Mouse (Mus musculus) stomach, postnatal 0 days (tissue): Measurements from ENCODE around the gene Ptprn2. TPM values are rescaled to one million over a fixed set of nuclear protein-coding genes. Genes with fewer than 3 reads are reported as not detected.
A peak's percentile ranks its signal among the peaks of the same experiment; 100 is the strongest.

Source experiments
- ATAC-seq: fragments of 200-750 bp; cut with Nextera tagmentation; 2 replicates; pipeline ENCODE4 v1.8.0; 2017; ENCODE audit not compliant: low FRiP score, low TSS enrichment
- DNase-seq: peaks from one replicate; pipeline ENCODE4 v3.0.0-alpha.2; 2016; ENCODE audit warnings: low spot score
- H3K27ac ChIP-seq: fragments of 300-500 bp; sonication (generic); replicated peaks from 2 replicates; pipeline ENCODE4 v1.5.1; 2014; ENCODE audit warnings: mild to moderate bottlenecking, control low read depth
- H3K27me3 ChIP-seq: fragments of 300-500 bp; sonication (generic); 2 replicates; pipeline ENCODE4 v1.6.1; 2014; ENCODE audit warnings: low read length; ENCODE audit not compliant: control insufficient read depth, insufficient read depth
- H3K36me3 ChIP-seq: fragments of 300-500 bp; sonication (generic); 2 replicates; pipeline ENCODE4 v1.6.1; 2014; ENCODE audit warnings: low read length, mixed read lengths; ENCODE audit not compliant: control insufficient read depth, insufficient read depth
- H3K4me1 ChIP-seq: fragments of 300-500 bp; sonication (generic); replicated peaks from 2 replicates; pipeline ENCODE4 v1.6.1; 2014; ENCODE audit warnings: antibody characterized with exemption; ENCODE audit not compliant: control insufficient read depth, insufficient read depth
- H3K4me2 ChIP-seq: fragments of 300-500 bp; sonication (generic); replicated peaks from 2 replicates; pipeline ENCODE4 v1.6.1; 2014; ENCODE audit warnings: low read depth, mild to moderate bottlenecking, control low read depth, moderate library complexity
- H3K4me3 ChIP-seq: fragments of 300-500 bp; sonication (generic); 2 replicates; pipeline ENCODE4 v1.5.1; 2014; ENCODE audit warnings: low read depth, low read length, control low read depth
- H3K9ac ChIP-seq: fragments of 300-500 bp; sonication (generic); 2 replicates; pipeline ENCODE4 v1.6.1; 2014; ENCODE audit warnings: mild to moderate bottlenecking, low read length, control low read depth, mixed read lengths
- H3K9me3 ChIP-seq: fragments of 300-500 bp; sonication (generic); 2 replicates; pipeline ENCODE4 v1.6.1; 2016; ENCODE audit warnings: low read length; ENCODE audit not compliant: control insufficient read depth
- CTCF ChIP-seq: IDR thresholded peaks from 2 replicates; pipeline ENCODE4 v1.5.1; 2016; ENCODE audit warnings: antibody characterized with exemption, low read depth, mild to moderate bottlenecking, moderate library complexity
- EP300 ChIP-seq: optimal IDR thresholded peaks from 2 replicates; pipeline ENCODE3; 2016; ENCODE audit warnings: antibody characterized with exemption
- WGBS: fragments of 180-500 bp; shearing (Covaris S2); extraction: QIAGEN DNeasy Blood & Tissue Kit; methylation state at CpG from one replicate; pipeline ENCODE4 v1.1.7; 2014; 5-methylcytosine and 5-hydroxymethylcytosine counted together
- polyA plus RNA-seq: library from polyadenylated mRNA; unstranded; fragments of >200 nt; fragmentation: Nextera tagmentation; extraction: Ambion mirVana; gene quantifications from 2 replicates; pipeline ENCODE4 v1.2.1, GENCODE M21; 2015

Ptprn2 gene
- polyA plus RNA-seq, 1 experiment from 2014 or later: 6.0 TPM

GRCm38 (mm10) chr12:116752784-116753183 is 267.3 kb downstream of the Ptprn2 start:
- 92% methylated on average over 1 of the region's 1 CpGs for WGBS
- no peak overlapping the region for H3K4me3 ChIP-seq
- H3K27ac ChIP-seq: no peak overlapping the region
- H3K27me3 ChIP-seq: no peaks in the 10 kb centered on the region
- no peak overlapping the region for H3K4me2 ChIP-seq
- no peaks in the 10 kb centered on the region for H3K4me1 ChIP-seq
- DNase-seq (no peak), ATAC-seq (no peak)
- TF ChIP-seq EP300 (no peak), CTCF (no peak)
- H3K36me3 ChIP-seq: no peaks in the 10 kb centered on the region
- H3K9me3 ChIP-seq: no peaks in the 10 kb centered on the region
- H3K9ac ChIP-seq: no peak overlapping the region

- TF ChIP-seq EP300 (no peak), CTCF (no peak)
- Histone ChIP-seq H3K27ac (no peak overlapping the region), H3K4me2 (no peak overlapping the region)
These were observed 278.4 kb downstream of the Ptprn2 start for GRCm38 (mm10) chr12:116763961-116764360.

GRCm38 (mm10) chr12:116770911-116771310 is 285.4 kb downstream of the Ptprn2 start:
- Histone ChIP-seq H3K36me3 (no peaks in the 10 kb centered on the region), H3K27ac (no peak overlapping the region), H3K27me3 (no peaks in the 10 kb centered on the region), H3K4me2 (no peak overlapping the region), H3K9ac (no peak overlapping the region), H3K4me1 (no peaks in the 10 kb centered on the region), H3K4me3 (no peak overlapping the region), H3K9me3 (no peaks in the 10 kb centered on the region)
- ATAC-seq (no peak), DNase-seq (no peak)
- WGBS: 63% methylated on average over 6 of the region's 6 CpGs
- TF ChIP-seq CTCF (no peak), EP300 (no peak)

More at GRCm38 (mm10) chr12:116763961-116764360, 278.4 kb downstream of the Ptprn2 start:
- no peaks in the 10 kb centered on the region for H3K4me1 ChIP-seq
- DNase-seq (no peak), ATAC-seq (no peak)
- no peaks in the 10 kb centered on the region for H3K36me3 ChIP-seq
- no peak overlapping the region for H3K9ac ChIP-seq
- no peaks in the 10 kb centered on the region for H3K27me3 ChIP-seq
- H3K4me3 ChIP-seq: no peak overlapping the region
- no peaks in the 10 kb centered on the region for H3K9me3 ChIP-seq

GRCm38 (mm10) chr12:116771493-116771892 is 286.0 kb downstream of the Ptprn2 start:
- no peak for ATAC-seq

GRCm38 (mm10) chr12:116772081-116772566 is 286.6 kb downstream of the Ptprn2 start:
- no peak overlapping the region for H3K9ac ChIP-seq
- 31% methylated on average over 7 of the region's 7 CpGs for WGBS
- H3K9me3 ChIP-seq: no peaks in the 10 kb centered on the region
- H3K4me1 ChIP-seq: no peaks in the 10 kb centered on the region
- no peak overlapping the region for H3K4me3 ChIP-seq
- TF ChIP-seq EP300: no peak
- no peak for TF ChIP-seq CTCF
- no peaks in the 10 kb centered on the region for H3K27me3 ChIP-seq
- H3K4me2 ChIP-seq: no peak overlapping the region
- H3K36me3 ChIP-seq: no peaks in the 10 kb centered on the region
- no peak overlapping the region for H3K27ac ChIP-seq
- ATAC-seq: peak; percentile 91
- DNase-seq: peak; percentile 54

More at GRCm38 (mm10) chr12:116771493-116771892, 286.0 kb downstream of the Ptprn2 start:
- Histone ChIP-seq H3K4me2 (no peak overlapping the region), H3K27me3 (no peaks in the 10 kb centered on the region), H3K4me3 (no peak overlapping the region), H3K27ac (no peak overlapping the region), H3K9ac (no peak overlapping the region), H3K4me1 (no peaks in the 10 kb centered on the region), H3K9me3 (no peaks in the 10 kb centered on the region), H3K36me3 (no peaks in the 10 kb centered on the region)
- DNase-seq: no peak
- no peak for TF ChIP-seq CTCF
- no peak for TF ChIP-seq EP300
- WGBS: 52% methylated on average over 4 of the region's 4 CpGs

GRCm38 (mm10) chr12:116773344-116773743 is 287.8 kb downstream of the Ptprn2 start:
- H3K36me3 ChIP-seq: no peaks in the 10 kb centered on the region
- H3K4me1 ChIP-seq: no peaks in the 10 kb centered on the region
- H3K4me2 ChIP-seq: no peak overlapping the region
- no peak overlapping the region for H3K4me3 ChIP-seq
- ATAC-seq (no peak), DNase-seq (no peak)
- H3K9me3 ChIP-seq: no peaks in the 10 kb centered on the region
- H3K9ac ChIP-seq: no peak overlapping the region
- H3K27me3 ChIP-seq: no peaks in the 10 kb centered on the region
- no peak overlapping the region for H3K27ac ChIP-seq
- no peak for TF ChIP-seq CTCF
- no peak for TF ChIP-seq EP300
- WGBS: 79% methylated on average over 3 of the region's 3 CpGs
